Mouse (Mus musculus) hindbrain, embryonic 12.5 days (tissue): ENCODE measurements around the gene Kdm4c. TPM values are rescaled to one million over a fixed set of nuclear protein-coding genes. Genes with fewer than 3 reads are reported as not detected.
A peak's percentile ranks its signal among the peaks of the same experiment; 100 is the strongest.
"Not testable (repeated sequence)": the region's sequence is repeated elsewhere in the genome, so short reads cannot be mapped to it uniquely, and the experiment has no call there.

Source experiments
- ATAC-seq: fragments of 200-750 bp; cut with Nextera tagmentation; 2 replicates; pipeline ENCODE4 v1.8.0; 2017; ENCODE audit warnings: moderate TSS enrichment; ENCODE audit not compliant: low FRiP score
- H3K27ac ChIP-seq: fragments of 300-500 bp; sonication (generic); 2 replicates; pipeline ENCODE4 v1.5.1; 2016; ENCODE audit warnings: mild to moderate bottlenecking
- H3K27me3 ChIP-seq: fragments of 300-500 bp; sonication (generic); 2 replicates; pipeline ENCODE4 v1.6.1; 2016; ENCODE audit warnings: mild to moderate bottlenecking
- H3K36me3 ChIP-seq: fragments of 300-500 bp; sonication (generic); 2 replicates; pipeline ENCODE4 v1.6.1; 2016; ENCODE audit warnings: mild to moderate bottlenecking
- H3K4me1 ChIP-seq: fragments of 300-500 bp; sonication (generic); 2 replicates; pipeline ENCODE4 v1.6.1; 2016
- H3K4me2 ChIP-seq: fragments of 300-500 bp; sonication (generic); replicated peaks from 2 replicates; pipeline ENCODE4 v1.6.1; 2016; ENCODE audit warnings: mild to moderate bottlenecking
- H3K4me3 ChIP-seq: fragments of 300-500 bp; sonication (generic); 2 replicates; pipeline ENCODE4 v1.5.1; 2016; ENCODE audit warnings: mild to moderate bottlenecking
- H3K9ac ChIP-seq: fragments of 300-500 bp; sonication (generic); 2 replicates; pipeline ENCODE4 v1.6.1; 2016; ENCODE audit warnings: mild to moderate bottlenecking, moderate library complexity
- H3K9me3 ChIP-seq: fragments of 300-500 bp; sonication (generic); replicated peaks from 2 replicates; pipeline ENCODE4 v1.6.1; 2016; ENCODE audit warnings: mild to moderate bottlenecking
- WGBS: fragments of 180-500 bp; shearing (Covaris S2); methylation state at CpG from one replicate; pipeline ENCODE4 v1.1.7; 2016; 5-methylcytosine and 5-hydroxymethylcytosine counted together
- polyA plus RNA-seq: library from polyadenylated mRNA; unstranded; fragments of >200 nt; fragmentation: Nextera tagmentation; extraction: Ambion mirVana; gene quantifications from 2 replicates; pipeline ENCODE4 v1.2.1, GENCODE M21; 2016

The Kdm4c gene
- polyA plus RNA-seq, 1 experiment from 2014 or later: 16.5 TPM

DNA sequence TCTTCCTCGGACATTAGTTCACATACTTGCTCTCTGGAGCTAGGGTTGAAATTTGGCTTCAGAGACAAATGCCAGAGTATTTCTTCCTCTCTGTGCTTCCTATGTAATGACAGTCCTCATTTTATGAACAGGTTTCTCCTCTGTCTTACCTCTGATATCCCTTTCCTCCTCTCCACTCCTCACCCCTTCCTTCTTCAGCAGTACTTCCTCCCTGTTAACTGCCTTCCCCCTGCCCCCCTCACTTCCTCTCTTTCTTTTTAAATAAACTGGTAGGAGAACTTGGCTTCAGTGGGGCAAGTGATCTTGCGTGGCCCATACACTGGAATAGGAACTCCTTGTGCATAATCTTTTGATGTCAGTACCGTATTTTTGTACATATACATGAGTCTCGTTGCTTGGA lies 115.2 kb downstream of the Kdm4c start:
- peaks cover 22% of the 10 kb centered on the region for H3K36me3 ChIP-seq
- H3K4me1 ChIP-seq: no peaks in the 10 kb centered on the region
- H3K9ac ChIP-seq: no peak overlapping the region
- no peak overlapping the region for H3K27ac ChIP-seq
- no peak overlapping the region for H3K4me3 ChIP-seq
- ATAC-seq: no peak
- H3K4me2 ChIP-seq: no peak overlapping the region
- no peaks in the 10 kb centered on the region for H3K9me3 ChIP-seq
- no peaks in the 10 kb centered on the region for H3K27me3 ChIP-seq
- WGBS: 93% methylated on average over 4 of the region's 4 CpGs

DNA sequence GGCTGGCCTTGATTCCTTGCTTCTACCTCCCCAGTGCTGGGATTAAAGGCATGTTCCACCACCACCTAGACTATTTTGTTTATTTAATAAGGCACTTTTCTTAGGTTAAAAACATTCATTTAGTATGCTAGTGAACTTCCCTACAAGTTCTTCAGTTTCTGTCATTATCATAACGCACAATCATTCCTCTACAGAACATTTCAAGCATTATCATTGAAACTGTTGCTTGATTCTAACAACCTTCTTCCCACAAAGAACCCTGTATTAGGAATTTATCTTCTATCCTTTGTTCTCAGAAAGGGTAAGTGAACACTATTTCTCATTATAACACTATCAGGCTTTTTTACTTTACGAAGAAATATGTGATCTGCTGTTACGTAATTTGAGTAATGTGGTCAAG lies 118.0 kb downstream of the Kdm4c start:
- H3K4me1 ChIP-seq: no peaks in the 10 kb centered on the region
- H3K9me3 ChIP-seq: no peaks in the 10 kb centered on the region
- H3K27ac ChIP-seq: no peak overlapping the region
- no peak overlapping the region for H3K9ac ChIP-seq
- WGBS: 97% methylated on average over 3 of the region's 3 CpGs
- H3K36me3 ChIP-seq: peaks cover 14% of the 10 kb centered on the region
- H3K4me2 ChIP-seq: no peak overlapping the region
- H3K4me3 ChIP-seq: no peak overlapping the region
- no peaks in the 10 kb centered on the region for H3K27me3 ChIP-seq
- no peak for ATAC-seq

DNA sequence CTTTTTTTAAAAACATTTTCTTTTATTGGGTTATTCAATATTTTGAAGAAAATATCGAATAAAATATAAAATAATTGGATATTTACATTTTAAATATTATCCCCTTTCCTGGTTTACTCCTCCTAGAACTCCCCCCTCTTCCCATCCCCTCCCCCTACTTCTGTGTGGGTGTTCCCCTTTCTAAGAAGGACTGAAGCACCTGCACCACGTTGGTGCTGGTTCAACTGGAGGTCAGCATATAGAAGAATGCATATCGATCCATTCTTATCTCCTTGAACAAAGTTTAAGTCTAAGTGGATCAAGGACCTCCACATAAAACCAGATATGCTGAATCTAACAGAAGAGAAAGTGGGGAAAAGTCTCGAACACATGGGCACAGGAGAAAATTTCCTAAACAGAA lies 144.3 kb downstream of the Kdm4c start:
- H3K9ac ChIP-seq: no peak overlapping the region
- 88% methylated on average over 4 of the region's 4 CpGs for WGBS
- no peak for ATAC-seq

GRCm38 (mm10) chr4:74393162-74393561 lies 150.9 kb downstream of the Kdm4c start:
- no peak overlapping the region for H3K4me3 ChIP-seq
- WGBS: 94% methylated on average over 2 of the region's 2 CpGs
- no peak overlapping the region for H3K27ac ChIP-seq
- no peak overlapping the region for H3K9ac ChIP-seq
- ATAC-seq: no peak
- no peaks in the 10 kb centered on the region for H3K9me3 ChIP-seq
- H3K36me3 ChIP-seq: peaks cover 17% of the 10 kb centered on the region
- no peak overlapping the region for H3K4me2 ChIP-seq
- H3K27me3 ChIP-seq: no peaks in the 10 kb centered on the region
- H3K4me1 ChIP-seq: no peaks in the 10 kb centered on the region

More for the DNA sequence above, 144.3 kb downstream of the Kdm4c start:
- Histone ChIP-seq H3K27me3 (no peaks in the 10 kb centered on the region), H3K9me3 (no peaks in the 10 kb centered on the region), H3K4me3 (no peak overlapping the region), H3K4me2 (no peak overlapping the region), H3K4me1 (no peaks in the 10 kb centered on the region), H3K36me3 (peaks cover 6% of the 10 kb centered on the region; the same call in 1 of the 2 replicates), H3K27ac (no peak overlapping the region)

DNA sequence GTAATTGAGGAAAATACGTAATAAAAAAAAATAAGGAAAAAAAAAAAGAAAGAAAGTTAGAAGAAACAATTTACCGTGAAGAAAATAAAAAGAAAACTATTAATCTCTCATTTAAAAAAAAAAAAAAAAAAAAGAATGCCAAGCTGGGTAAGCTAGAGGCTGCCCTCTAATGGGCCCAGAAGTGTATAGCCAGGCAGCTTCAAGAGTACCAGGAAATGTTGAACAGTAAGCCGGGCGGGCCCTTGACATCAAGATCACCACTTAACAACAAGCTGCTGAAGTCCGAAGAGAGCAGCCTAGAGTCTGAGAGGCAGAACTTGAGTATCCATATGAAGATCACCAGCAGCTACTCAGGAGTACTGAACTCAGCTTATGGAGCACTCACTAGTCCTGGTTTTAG lies 154.3 kb downstream of the Kdm4c start:
- Histone ChIP-seq H3K4me2 (no peak overlapping the region), H3K36me3 (peaks cover 18% of the 10 kb centered on the region), H3K27me3 (no peaks in the 10 kb centered on the region), H3K4me3 (no peak overlapping the region), H3K9ac (no peak overlapping the region), H3K9me3 (no peaks in the 10 kb centered on the region), H3K4me1 (0 out of 2 replicates have a peak, but pooled peaks cover under 1% of the 10 kb centered on the region), H3K27ac (no peak overlapping the region)
- 96% methylated on average over 5 of the region's 5 CpGs for WGBS
- ATAC-seq: no peak

- not testable (repeated sequence) for H3K27ac ChIP-seq, H3K4me1 ChIP-seq, H3K4me3 ChIP-seq, H3K27me3 ChIP-seq, H3K4me2 ChIP-seq, H3K9ac ChIP-seq, H3K9me3 ChIP-seq
- WGBS: 66% methylated on average over 7 of the region's 7 CpGs
- H3K36me3 ChIP-seq: peaks cover 26% of the 10 kb centered on the region
- peak; percentile 73; the same call in 1 of the 2 replicates for ATAC-seq
Measured at GRCm38 (mm10) chr4:74401617-74402313, 159.5 kb downstream of the Kdm4c start.

- no peak for ATAC-seq
- Histone ChIP-seq H3K27me3 (no peaks in the 10 kb centered on the region), H3K4me1 (no peaks in the 10 kb centered on the region), H3K4me3 (no peak overlapping the region), H3K9ac (no peak overlapping the region), H3K9me3 (no peaks in the 10 kb centered on the region), H3K36me3 (peaks cover 16% of the 10 kb centered on the region), H3K4me2 (no peak overlapping the region), H3K27ac (no peak overlapping the region)
- 71% methylated on average over 1 of the region's 1 CpGs for WGBS
Measured at GRCm38 (mm10) chr4:74408731-74409130, 166.4 kb downstream of the Kdm4c start.

- Histone ChIP-seq H3K27ac (no peak overlapping the region), H3K9me3 (no peaks in the 10 kb centered on the region), H3K27me3 (no peaks in the 10 kb centered on the region), H3K9ac (no peak overlapping the region), H3K4me3 (no peak overlapping the region), H3K4me2 (no peak overlapping the region), H3K36me3 (no peaks in the 10 kb centered on the region), H3K4me1 (no peaks in the 10 kb centered on the region)
- 80% methylated on average over 1 of the region's 1 CpGs for WGBS
- ATAC-seq: no peak
Measured at GRCm38 (mm10) chr4:74419794-74420193, 177.5 kb downstream of the Kdm4c start.

Other genes with a start within 250 kb of the Kdm4c start
- 10.5 and 11.1 TPM in 2 replicates for gene Frmd3, start 229.1 kb upstream of the Kdm4c start, polyA plus RNA-seq